Mouse (Mus musculus): ENCODE data around the gene Cmtm3.

- TF ChIP-seq CTCF (IDR thresholded peaks at IDR 0.05; ENCODE audit: extremely low read depth, insufficient read depth, low read length) (no peak), POLR2A (IDR thresholded peaks at IDR 0.05; ENCODE audit: extremely low read depth, insufficient read depth, low read length) (no peak)
These were observed 54.6 kb downstream of the Cmtm3 start for GRCm38 (mm10) chr8:104393767-104394166.

All from cortical plate, adult 2 months (tissue).